Mouse (Mus musculus) lung, postnatal 0 days (tissue): ENCODE measurements around the gene Slc23a2.

Source experiments
- CTCF ChIP-seq: IDR thresholded peaks from 2 replicates; pipeline ENCODE4 v1.5.1; 2016; ENCODE audit warnings: antibody characterized with exemption, mild to moderate bottlenecking
- EP300 ChIP-seq: IDR thresholded peaks from 2 replicates; pipeline ENCODE4 v1.6.1; 2016; ENCODE audit warnings: antibody characterized with exemption, mild to moderate bottlenecking, control low read depth

DNA sequence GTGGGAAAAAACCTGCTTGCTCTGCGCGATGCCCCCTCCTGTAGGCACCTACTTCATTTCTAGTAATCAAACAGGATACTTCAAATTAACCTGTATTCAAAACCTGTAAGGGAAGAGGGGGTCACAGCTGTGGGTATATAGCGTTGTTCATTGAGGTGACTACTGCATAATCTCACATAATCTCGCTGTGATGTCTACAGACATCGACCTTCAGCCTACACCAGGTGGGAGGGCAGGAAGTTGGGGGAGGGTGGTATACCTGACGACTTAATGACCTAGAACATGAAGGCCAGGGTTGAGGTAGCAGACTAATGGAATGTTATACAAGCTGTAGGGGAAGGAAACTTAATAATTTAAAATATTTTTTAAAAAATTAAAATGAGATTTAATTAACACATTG, 29.6 kb downstream of the Slc23a2 start:
- TF ChIP-seq CTCF (no peak), EP300 (no peak)
